Mouse (Mus musculus) left cerebral cortex, adult 8-10 months (tissue): Measurements from ENCODE around the gene Vmn2r79. TPM values are rescaled to one million over a fixed set of nuclear protein-coding genes. Genes with fewer than 3 reads are reported as not detected.
"Not testable (repeated sequence)": the region's sequence is repeated elsewhere in the genome, so short reads cannot be mapped to it uniquely, and the experiment has no call there.

ENCODE experiments used
- DNase-seq, 2 experiments: peaks; one replicate each; pipeline ENCODE4 v3.0.0; 2022; ENCODE audit warnings: low spot score in 2 of 2
- total RNA-seq, 4 experiments: library from RNA; stranded (reverse); gene quantifications; 2 replicates each; pipeline ENCODE4 v1.2.4; 2022

Gene Vmn2r79
- under 1 TPM in 2 of 4 experiments, not detected in 2; 0.04 to 0.05 TPM for total RNA-seq

DNA sequence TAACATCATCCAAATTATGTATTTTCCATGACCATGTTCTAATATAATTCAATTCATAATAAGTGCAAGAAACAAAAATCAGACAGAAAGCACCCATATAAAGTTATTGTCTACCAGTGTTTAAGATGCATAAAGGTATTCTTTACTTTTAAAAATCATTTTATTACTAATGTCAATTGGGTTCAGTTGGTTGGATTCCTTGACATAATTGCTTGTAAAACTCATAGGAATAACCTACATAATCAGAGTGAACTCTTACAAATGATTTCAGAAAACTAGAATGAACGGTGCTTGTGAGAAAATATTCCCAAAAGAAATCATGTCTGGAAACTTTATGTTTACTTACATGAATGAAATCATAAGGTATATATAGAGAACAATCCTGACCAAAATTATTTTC, at the start of gene Vmn2r79:
Gene Vmn2r79, plus strand, starts transcription at position 301 of the 400 bp plus-strand sequence.
- not testable (repeated sequence) for DNase-seq

DNA sequence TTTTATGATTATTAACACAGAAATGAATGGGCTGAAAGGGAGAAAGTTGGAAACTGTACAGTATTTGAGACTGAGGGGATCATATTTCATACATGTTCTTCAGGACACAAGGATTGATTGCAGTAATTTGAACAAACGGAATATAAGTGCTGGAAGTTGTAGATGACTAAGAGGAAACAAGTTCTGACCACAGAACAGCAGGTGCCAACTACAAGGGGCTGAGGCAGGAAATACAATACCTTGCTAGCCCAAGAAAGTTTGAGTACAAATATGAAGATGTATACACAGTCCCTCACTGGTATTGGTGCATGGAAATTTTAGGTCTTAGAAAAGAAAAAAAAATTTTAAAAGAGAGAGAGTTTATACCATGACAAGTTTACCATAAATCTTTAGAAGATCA, 1.2 kb upstream of the Vmn2r79 start:
- no peak for DNase-seq

DNA sequence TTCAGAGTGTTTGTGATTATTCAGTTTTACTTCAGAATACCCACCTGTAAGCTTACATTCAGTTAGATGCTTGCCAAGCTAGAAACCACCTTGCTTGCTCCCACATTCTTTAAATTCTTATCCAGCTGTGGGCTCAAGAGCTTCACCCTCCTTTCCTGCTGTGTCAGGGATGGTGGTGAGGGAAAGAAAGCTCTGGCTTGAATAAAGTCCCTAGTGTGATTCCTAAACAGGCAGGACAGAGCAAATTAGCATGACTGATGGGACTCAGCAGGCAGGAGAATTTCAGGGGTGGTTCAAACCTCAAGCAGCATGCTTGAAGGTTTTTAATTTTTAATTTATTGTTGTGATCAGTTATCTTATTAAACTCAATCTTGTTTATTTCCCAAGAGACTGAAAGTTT, 30.6 kb downstream of the Vmn2r79 start:
- not testable (repeated sequence) for DNase-seq

DNA sequence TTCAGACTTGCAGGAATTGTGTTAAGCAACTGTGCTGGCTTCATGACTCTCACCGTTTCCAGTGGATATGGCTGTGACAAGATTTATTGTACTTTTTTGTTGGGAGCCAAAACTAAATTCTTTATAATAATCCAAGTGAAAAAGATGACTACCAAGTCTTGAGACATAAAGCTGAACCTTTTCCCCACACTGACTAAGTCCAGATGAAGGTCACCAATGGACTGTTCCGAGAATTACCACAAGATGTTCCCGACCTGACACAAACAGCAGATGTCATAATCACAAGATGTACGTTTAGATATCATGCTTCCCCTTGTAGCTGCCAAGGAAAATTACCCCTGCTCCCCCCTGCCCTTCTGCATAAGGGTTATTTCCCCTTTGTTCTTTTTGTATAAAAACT, 67.7 kb downstream of the Vmn2r79 start:
- DNase-seq, result no peak

Other genes with a start within 250 kb of the Vmn2r79 start
- 1 to 10 TPM; 5.4 to 6.9 (median 6.3) TPM for gene Folh1, start 220.2 kb upstream of the Vmn2r79 start, total RNA-seq
- gene Vmn2r77, start 201.1 kb upstream of the Vmn2r79 start, total RNA-seq, result not detected
- gene Vmn2r78, start 81.0 kb upstream of the Vmn2r79 start, total RNA-seq, result not detected
- under 1 TPM; 0.09 to 0.57 (median 0.33) TPM for gene Nox4, start 250.0 kb downstream of the Vmn2r79 start, total RNA-seq